Mouse (Mus musculus) neural tube, postnatal 0 days (tissue): ENCODE measurements around the gene Ifnar1. TPM values are rescaled to one million over a fixed set of nuclear protein-coding genes. Genes with fewer than 3 reads are reported as not detected.

Source experiments
- microRNA-seq: library from miRNA; unstranded; fragments of <30 nt; microRNA quantifications from one replicate; pipeline ENCODE4, GENCODE M21; 2016
- polyA plus RNA-seq: library from polyadenylated mRNA; unstranded; fragments of >200 nt; fragmentation: Nextera tagmentation; extraction: Ambion mirVana; gene quantifications from 2 replicates; pipeline ENCODE4 v1.2.1, GENCODE M21; 2015

The Ifnar1 gene
- 31.3 and 33.7 TPM in 2 replicates for polyA plus RNA-seq

GRCm38 (mm10) chr16:91484808-91485700, at the start of gene Ifnar1:
Gene Ifnar1 (plus strand): TSS chr16:91485238.

GRCm38 (mm10) chr16:91546836-91547741, 62.1 kb downstream of the Ifnar1 start, which contains the start of gene Ifngr2:
Gene Ifngr2 (plus strand): TSS chr16:91547072.

Small RNA genes within 50 kb of the gene (microRNA-seq; reads per million reads assigned to microRNA genes)
- not detected for gene Mir6367

Other genes starting within 250 kb of the Ifnar1 start
- 187 and 204 TPM in 2 replicates for gene Olig1, start 215.5 kb upstream of the Ifnar1 start, polyA plus RNA-seq
- 48.1 and 52.9 TPM in 2 replicates for gene Ifnar2, start 112.5 kb upstream of the Ifnar1 start, polyA plus RNA-seq
- not detected in 2 replicates for gene Gm21970, start 93.5 kb upstream of the Ifnar1 start, polyA plus RNA-seq
- 17.0 and 20.5 TPM in 2 replicates for gene Il10rb, start 79.1 kb upstream of the Ifnar1 start, polyA plus RNA-seq
- 134 and 141 TPM in 2 replicates for gene Ifngr2, start 61.8 kb downstream of the Ifnar1 start, polyA plus RNA-seq
- gene Tmem50b, start 112.6 kb downstream of the Ifnar1 start, polyA plus RNA-seq = 115 and 122 TPM in 2 replicates
- gene Dnajc28, start 133.8 kb downstream of the Ifnar1 start, polyA plus RNA-seq = 4.6 and 5.2 TPM in 2 replicates
- 45.5 and 47.5 TPM in 2 replicates for gene Gart, start 161.7 kb downstream of the Ifnar1 start, polyA plus RNA-seq
- gene Son, start 162.3 kb downstream of the Ifnar1 start, polyA plus RNA-seq = 89.1 and 95.7 TPM in 2 replicates
- gene Donson, start 203.5 kb downstream of the Ifnar1 start, polyA plus RNA-seq = 19.2 and 20.8 TPM in 2 replicates
- 96.0 and 99.4 TPM in 2 replicates for gene Cryzl1, start 243.7 kb downstream of the Ifnar1 start, polyA plus RNA-seq
- gene Itsn1, start 244.0 kb downstream of the Ifnar1 start, polyA plus RNA-seq = 34.9 and 36.4 TPM in 2 replicates